Mouse (Mus musculus) heart, embryonic 16.5 days (tissue): ENCODE results near the gene Gm20388. TPM values are rescaled to one million over a fixed set of nuclear protein-coding genes. Genes with fewer than 3 reads are reported as not detected.

Experiments used
- ATAC-seq: fragments of 200-750 bp; cut with Nextera tagmentation; replicated peaks from 2 replicates; pipeline ENCODE4 v1.8.0; 2017; ENCODE audit warnings: moderate number of reproducible peaks; ENCODE audit not compliant: insufficient read depth, low FRiP score; ENCODE audit errors: extremely low read depth
- H3K27ac ChIP-seq: fragments of 300-500 bp; sonication (generic); 2 replicates; pipeline ENCODE4 v1.5.1; 2014; ENCODE audit warnings: mild to moderate bottlenecking, low read length, control low read depth, moderate library complexity
- H3K27me3 ChIP-seq: fragments of 300-500 bp; sonication (generic); 2 replicates; pipeline ENCODE4 v1.6.1; 2014; ENCODE audit warnings: low read length, mixed read lengths; ENCODE audit not compliant: control insufficient read depth, insufficient read depth
- H3K36me3 ChIP-seq: fragments of 300-500 bp; sonication (generic); 2 replicates; pipeline ENCODE4 v1.6.1; 2014; ENCODE audit not compliant: control insufficient read depth, insufficient read depth
- H3K4me1 ChIP-seq: fragments of 300-500 bp; sonication (generic); 2 replicates; pipeline ENCODE4 v1.6.1; 2014; ENCODE audit warnings: low read length, mixed read lengths; ENCODE audit not compliant: control insufficient read depth, insufficient read depth
- H3K4me2 ChIP-seq: fragments of 300-500 bp; sonication (generic); 2 replicates; pipeline ENCODE4 v1.6.1; 2014; ENCODE audit warnings: low read depth, mild to moderate bottlenecking, control low read depth, low read length
- H3K4me3 ChIP-seq: fragments of 300-500 bp; sonication (generic); 2 replicates; pipeline ENCODE4 v1.5.1; 2014; ENCODE audit warnings: mild to moderate bottlenecking, control low read depth, low read length
- H3K9ac ChIP-seq: fragments of 300-500 bp; sonication (generic); 2 replicates; pipeline ENCODE4 v1.6.1; 2014; ENCODE audit warnings: low read length, control low read depth
- H3K9me3 ChIP-seq: fragments of 300-500 bp; sonication (generic); replicated peaks from 2 replicates; pipeline ENCODE4 v1.6.1; 2016; ENCODE audit warnings: low read length; ENCODE audit not compliant: control insufficient read depth
- WGBS: fragments of 180-500 bp; shearing (Covaris S2); extraction: QIAGEN DNeasy Blood & Tissue Kit; methylation state at CpG from one replicate; pipeline ENCODE4 v1.1.7; 2014; 5-methylcytosine and 5-hydroxymethylcytosine counted together
- polyA plus RNA-seq: library from polyadenylated mRNA; unstranded; fragments of >200 nt; fragmentation: Nextera tagmentation; extraction: Ambion mirVana; gene quantifications from 2 replicates; pipeline ENCODE4 v1.2.1, GENCODE M21; 2015

Gm20388 gene
- polyA plus RNA-seq, 1 experiment from 2014 or later = 4.5 TPM

- ATAC-seq = no peak
These were observed 146.4 kb downstream of the Gm20388 start for GRCm38 (mm10) chr8:120057078-120057477.

GRCm38 (mm10) chr8:120062742-120063141 lies 152.1 kb downstream of the Gm20388 start:
- H3K9ac ChIP-seq = no peak overlapping the region
- H3K4me2 ChIP-seq = no peak overlapping the region
- WGBS = 84% methylated on average over 14 of the region's 14 CpGs
- no peak overlapping the region for H3K27ac ChIP-seq
- H3K36me3 ChIP-seq = no peaks in the 10 kb centered on the region
- peaks cover 2% of the 10 kb centered on the region for H3K9me3 ChIP-seq
- no peak for ATAC-seq
- H3K4me3 ChIP-seq = no peak overlapping the region
- no peaks in the 10 kb centered on the region for H3K4me1 ChIP-seq
- 0 out of 2 replicates have a peak, but pooled peaks cover 3% of the 10 kb centered on the region for H3K27me3 ChIP-seq

More at GRCm38 (mm10) chr8:120057078-120057477, 146.4 kb downstream of the Gm20388 start:
- 70% methylated on average over 2 of the region's 2 CpGs for WGBS
- no peak overlapping the region for H3K4me2 ChIP-seq
- H3K4me1 ChIP-seq = no peaks in the 10 kb centered on the region
- no peaks in the 10 kb centered on the region for H3K36me3 ChIP-seq
- no peak overlapping the region for H3K4me3 ChIP-seq
- H3K9me3 ChIP-seq = peaks cover 2% of the 10 kb centered on the region; the same call in 1 of the 2 replicates
- no peak overlapping the region for H3K9ac ChIP-seq
- H3K27ac ChIP-seq = no peak overlapping the region
- 0 out of 2 replicates have a peak, but pooled peaks cover 3% of the 10 kb centered on the region for H3K27me3 ChIP-seq

- Histone ChIP-seq H3K9me3 (peaks cover 2% of the 10 kb centered on the region), H3K4me2 (no peak overlapping the region), H3K27me3 (0 out of 2 replicates have a peak, but pooled peaks cover 3% of the 10 kb centered on the region), H3K4me1 (no peaks in the 10 kb centered on the region), H3K27ac (no peak overlapping the region), H3K9ac (no peak overlapping the region), H3K36me3 (no peaks in the 10 kb centered on the region), H3K4me3 (no peak overlapping the region)
- no peak for ATAC-seq
- WGBS = 65% methylated on average over 3 of the region's 3 CpGs
These were observed 152.7 kb downstream of the Gm20388 start for GRCm38 (mm10) chr8:120063326-120063725.

- no peak for ATAC-seq
- Histone ChIP-seq H3K9me3 (peaks cover 2% of the 10 kb centered on the region; the same call in 1 of the 2 replicates), H3K9ac (no peak overlapping the region), H3K4me3 (no peak overlapping the region), H3K36me3 (no peaks in the 10 kb centered on the region), H3K27ac (no peak overlapping the region), H3K4me1 (no peaks in the 10 kb centered on the region), H3K27me3 (0 out of 2 replicates have a peak, but pooled peaks cover 3% of the 10 kb centered on the region), H3K4me2 (no peak overlapping the region)
- WGBS = 90% methylated on average over 8 of the region's 8 CpGs
These were observed 155.0 kb downstream of the Gm20388 start for GRCm38 (mm10) chr8:120065611-120066010.

- Histone ChIP-seq H3K9ac (no peak overlapping the region), H3K27ac (no peak overlapping the region), H3K36me3 (no peaks in the 10 kb centered on the region), H3K4me3 (no peak overlapping the region), H3K4me1 (no peaks in the 10 kb centered on the region), H3K9me3 (peaks cover 2% of the 10 kb centered on the region; the same call in 1 of the 2 replicates), H3K4me2 (no peak overlapping the region), H3K27me3 (0 out of 2 replicates have a peak, but pooled peaks cover 3% of the 10 kb centered on the region)
- WGBS = 69% methylated on average over 4 of the region's 4 CpGs
- no peak for ATAC-seq
These were observed 155.6 kb downstream of the Gm20388 start for GRCm38 (mm10) chr8:120066226-120066625.

- Histone ChIP-seq H3K9me3 (peaks cover 2% of the 10 kb centered on the region; the same call in 1 of the 2 replicates), H3K4me2 (no peak overlapping the region), H3K9ac (no peak overlapping the region), H3K4me3 (no peak overlapping the region), H3K27ac (no peak overlapping the region), H3K27me3 (0 out of 2 replicates have a peak, but pooled peaks cover 3% of the 10 kb centered on the region), H3K4me1 (no peaks in the 10 kb centered on the region), H3K36me3 (no peaks in the 10 kb centered on the region)
- 48% methylated on average over 19 of the region's 19 CpGs for WGBS
- no peak for ATAC-seq
These were observed 157.5 kb downstream of the Gm20388 start for GRCm38 (mm10) chr8:120067936-120068668.

GRCm38 (mm10) chr8:120071684-120072083 lies 161.0 kb downstream of the Gm20388 start:
- 25% methylated on average over 4 of the region's 4 CpGs for WGBS
- Histone ChIP-seq H3K9ac (no peak overlapping the region), H3K4me2 (no peak overlapping the region), H3K4me1 (no peaks in the 10 kb centered on the region), H3K9me3 (peaks cover 2% of the 10 kb centered on the region; the same call in 1 of the 2 replicates), H3K27ac (no peak overlapping the region), H3K27me3 (0 out of 2 replicates have a peak, but pooled peaks cover 6% of the 10 kb centered on the region), H3K36me3 (no peaks in the 10 kb centered on the region), H3K4me3 (no peak overlapping the region)
- peak; percentile 50; the same call in 1 of the 2 replicates for ATAC-seq

GRCm38 (mm10) chr8:120072259-120072658 lies 161.6 kb downstream of the Gm20388 start:
- Histone ChIP-seq H3K9ac (no peak overlapping the region), H3K27ac (no peak overlapping the region), H3K36me3 (no peaks in the 10 kb centered on the region), H3K27me3 (0 out of 2 replicates have a peak, but pooled peaks cover 6% of the 10 kb centered on the region), H3K4me2 (no peak overlapping the region), H3K4me1 (no peaks in the 10 kb centered on the region), H3K9me3 (no peaks in the 10 kb centered on the region), H3K4me3 (no peak overlapping the region)
- 66% methylated on average over 9 of the region's 9 CpGs for WGBS
- no peak for ATAC-seq

- 74% methylated on average over 8 of the region's 8 CpGs for WGBS
- Histone ChIP-seq H3K9me3 (no peaks in the 10 kb centered on the region), H3K27ac (no peak overlapping the region), H3K27me3 (0 out of 2 replicates have a peak, but pooled peaks cover 6% of the 10 kb centered on the region), H3K4me2 (no peak overlapping the region), H3K4me1 (no peaks in the 10 kb centered on the region), H3K9ac (no peak overlapping the region), H3K4me3 (no peak overlapping the region), H3K36me3 (no peaks in the 10 kb centered on the region)
- ATAC-seq = no peak
These were observed 162.2 kb downstream of the Gm20388 start for GRCm38 (mm10) chr8:120072827-120073226.
